Mouse (Mus musculus): ENCODE data around the gene Gtf3c2.

- TF ChIP-seq CTCF (IDR thresholded peaks at IDR 0.05; ENCODE audit: control insufficient read depth, insufficient read depth, insufficient replicate concordance, low read depth, low read length) (no peak), POLR2A (IDR thresholded peaks at IDR 0.05; ENCODE audit: control insufficient read depth, low read depth, low read length) (no peak)
These were observed 39.5 kb upstream of the Gtf3c2 start for GRCm38 (mm10) chr5:31219474-31219873.

Measured in testis, adult 2 months (tissue).